Mouse (Mus musculus) E14TG2a.4 (cell line): ENCODE results near the gene Ccer1.

Experiments used
- CTCF ChIP-seq: conservative IDR thresholded peaks from 2 replicates; pipeline ENCODE4 v1.5.1; 2014; ENCODE audit warnings: low read length
- POU5F1 ChIP-seq: IDR thresholded peaks from 2 replicates; pipeline ENCODE4 v1.6.1; 2014; ENCODE audit warnings: low read length, borderline replicate concordance

DNA sequence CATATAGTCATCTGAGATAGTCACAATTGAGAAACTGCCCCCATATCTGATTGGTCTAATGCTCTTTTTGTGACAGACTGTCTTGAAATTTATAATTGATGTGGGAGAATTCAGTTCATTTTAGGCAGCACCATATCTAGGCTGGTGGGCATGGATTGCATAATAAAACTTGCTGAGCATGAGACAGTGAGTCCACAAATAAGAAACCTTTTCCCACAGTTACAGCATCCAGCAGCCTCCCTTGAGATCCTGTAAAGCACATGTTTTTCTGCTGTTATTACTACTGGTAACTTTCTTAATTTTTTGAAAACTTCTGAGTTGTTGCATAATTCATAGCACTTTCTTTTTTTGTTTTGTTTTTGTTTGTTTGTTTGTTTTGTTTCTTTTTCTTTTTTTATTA is 9.9 kb upstream of the Ccer1 start:
- TF ChIP-seq CTCF (no peak), POU5F1 (no peak)
